Mouse (Mus musculus): Measurements from ENCODE around the gene Gm9125.
"Not testable (repeated sequence)": the region's sequence is repeated elsewhere in the genome, so short reads cannot be mapped to it uniquely, and the experiment has no call there.

The Gm9125 gene

DNA sequence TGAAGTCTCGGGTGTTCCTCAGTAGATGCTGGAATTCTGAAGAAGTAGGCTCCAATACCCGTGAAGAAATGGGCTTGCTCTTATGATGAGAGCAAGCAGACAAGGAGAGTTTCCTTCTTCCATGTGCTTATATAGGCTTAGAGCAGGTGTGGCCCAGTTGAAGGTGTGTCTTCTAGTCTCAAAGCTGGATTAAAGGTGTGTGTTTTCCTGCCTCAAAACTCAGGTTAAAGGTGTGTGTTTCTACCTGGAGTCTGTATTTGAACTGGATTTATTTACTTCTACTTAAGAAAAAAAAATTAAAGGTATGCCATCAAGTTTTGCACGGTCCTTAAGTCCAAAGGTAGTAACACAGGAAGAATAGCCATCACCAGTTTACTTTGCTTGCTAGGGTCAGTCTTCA, at the start of gene Gm9125:
Gene Gm9125 (minus strand): TSS at position 101 of the 400 bp plus-strand sequence.
- CTCF ChIA-PET = not testable (repeated sequence)

DNA sequence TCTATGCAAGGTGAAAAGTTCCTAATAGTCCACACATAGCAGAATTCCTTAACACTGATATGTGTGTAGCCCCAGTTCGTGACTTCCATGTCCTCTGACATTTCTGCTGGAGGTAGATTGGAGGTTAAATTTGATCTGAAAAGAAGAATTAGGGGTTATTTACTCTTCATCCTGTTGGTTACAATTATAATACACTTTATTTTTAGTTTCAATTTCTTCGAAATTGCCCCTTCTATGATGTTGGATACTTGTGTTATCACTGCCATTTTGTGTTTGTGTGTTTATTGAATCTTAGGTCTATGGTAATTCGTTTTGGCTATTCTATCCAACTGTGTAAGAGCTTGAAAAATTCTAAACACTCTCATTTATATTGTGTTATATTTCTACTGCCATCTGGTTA, 17.9 kb upstream of the Gm9125 start, which contains the start of gene Gm10697:
Gene Gm10697 (minus strand): TSS at position 101 of the 400 bp plus-strand sequence.
- CTCF ChIA-PET = not testable (repeated sequence)

DNA sequence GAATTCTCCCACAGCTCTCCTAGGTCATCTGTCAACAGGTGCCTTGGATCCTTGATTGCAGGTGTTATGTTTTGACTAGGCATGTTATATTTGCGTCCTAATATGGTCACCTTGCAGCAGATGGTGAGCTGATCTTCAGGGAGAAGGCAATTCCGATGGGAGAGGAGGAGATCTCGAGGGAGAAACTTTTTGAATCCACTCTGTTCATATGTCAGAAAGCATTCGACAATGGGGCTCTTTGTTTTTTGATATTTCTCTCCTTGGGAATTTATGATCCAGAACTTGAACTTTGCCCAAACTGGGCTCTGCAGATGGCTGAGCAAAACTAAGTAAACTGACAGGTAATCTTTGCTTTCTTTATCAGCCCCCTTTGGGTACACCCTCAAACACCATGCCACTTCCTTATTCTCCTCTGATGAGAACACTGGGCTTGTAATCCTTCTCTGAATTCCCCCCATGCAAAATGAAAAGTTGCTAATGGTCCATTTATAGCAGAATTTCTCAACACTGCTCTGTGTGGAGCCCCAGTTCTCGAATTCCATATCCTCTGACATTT, 5.0 kb downstream of the Gm9125 start:
- CTCF ChIA-PET = not testable (repeated sequence)

DNA sequence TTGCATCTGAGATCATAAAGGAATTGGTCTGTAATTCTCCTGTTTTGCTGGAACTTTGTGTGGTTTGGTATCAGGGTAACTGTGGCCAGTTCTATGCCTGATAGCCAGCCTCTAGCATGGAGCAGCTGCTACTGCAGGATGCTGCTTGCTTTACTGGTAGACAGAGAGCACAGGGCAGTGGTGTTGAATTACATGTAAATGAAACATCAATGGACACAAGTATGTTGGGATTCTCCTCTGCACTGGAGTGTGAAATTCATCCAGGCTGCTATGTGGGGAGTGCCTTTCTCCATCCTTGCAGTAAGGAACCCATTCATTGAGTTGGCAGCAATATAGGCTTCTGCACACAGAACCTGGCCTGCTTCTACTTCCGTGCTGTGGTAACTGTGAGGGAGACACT, 16.4 kb downstream of the Gm9125 start:
- CTCF ChIA-PET = not testable (repeated sequence)

DNA sequence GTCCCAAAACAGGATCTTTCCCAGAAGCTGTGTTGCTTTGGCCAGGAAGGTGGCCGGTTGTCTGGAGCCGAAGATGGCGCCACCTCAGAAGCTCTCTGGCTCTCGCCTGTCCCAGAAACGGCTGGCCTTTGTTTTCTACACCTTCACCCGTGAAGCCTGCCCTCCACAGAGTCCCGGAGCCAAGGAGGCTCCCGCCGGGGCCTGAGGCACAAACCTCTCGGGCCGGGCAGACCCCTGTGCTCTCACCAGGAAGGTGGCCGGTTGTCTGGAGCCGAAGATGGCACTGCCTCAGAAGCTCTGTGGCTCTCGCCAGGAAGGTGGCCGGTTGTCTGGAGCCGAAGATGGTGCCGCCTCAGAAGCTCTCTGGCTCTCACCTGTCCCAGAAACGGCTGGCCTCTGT, 20.3 kb downstream of the Gm9125 start:
- CTCF ChIA-PET = not testable (repeated sequence)
